Mouse (Mus musculus) limb, embryonic 11.5 days (tissue): Measurements from ENCODE around the gene Ccdc162. TPM values are rescaled to one million over a fixed set of nuclear protein-coding genes. Genes with fewer than 3 reads are reported as not detected.

Source experiments
- ATAC-seq: fragments of 200-750 bp; cut with Nextera tagmentation; 2 replicates; pipeline ENCODE4 v1.8.0; 2017; ENCODE audit warnings: low read depth; ENCODE audit not compliant: insufficient number of reproducible peaks, low FRiP score, low TSS enrichment
- DNase-seq: peaks from one replicate; pipeline ENCODE4 v3.0.0-alpha.2; 2015; ENCODE audit warnings: low spot score
- H3K27ac ChIP-seq: fragments of 300-500 bp; sonication (generic); replicated peaks from 2 replicates; pipeline ENCODE4 v1.5.1; 2014; ENCODE audit warnings: low read depth, mild to moderate bottlenecking, low read length
- H3K27me3 ChIP-seq: fragments of 300-500 bp; sonication (generic); 2 replicates; pipeline ENCODE4 v1.6.1; 2014; ENCODE audit warnings: mild to moderate bottlenecking, low read length, mixed read lengths; ENCODE audit not compliant: control insufficient read depth, insufficient read depth
- H3K36me3 ChIP-seq: fragments of 300-500 bp; sonication (generic); 2 replicates; pipeline ENCODE4 v1.6.1; 2014; ENCODE audit warnings: mild to moderate bottlenecking, low read length, moderate library complexity, mixed read lengths; ENCODE audit not compliant: control insufficient read depth, insufficient read depth
- H3K4me1 ChIP-seq: fragments of 300-500 bp; sonication (generic); 2 replicates; pipeline ENCODE4 v1.6.1; 2014; ENCODE audit warnings: low read length, mixed read lengths; ENCODE audit not compliant: control insufficient read depth, insufficient read depth
- H3K4me2 ChIP-seq: fragments of 300-500 bp; sonication (generic); 2 replicates; pipeline ENCODE4 v1.6.1; 2014; ENCODE audit warnings: low read depth, mild to moderate bottlenecking, moderate library complexity; ENCODE audit not compliant: severe bottlenecking
- H3K4me3 ChIP-seq: fragments of 300-500 bp; sonication (generic); 2 replicates; pipeline ENCODE4 v1.5.1; 2014; ENCODE audit warnings: low read depth, low read length
- H3K9ac ChIP-seq: fragments of 300-500 bp; sonication (generic); 2 replicates; pipeline ENCODE4 v1.6.1; 2014; ENCODE audit warnings: mild to moderate bottlenecking, low read length
- H3K9me3 ChIP-seq: fragments of 300-500 bp; sonication (generic); 2 replicates; pipeline ENCODE4 v1.6.1; 2016; ENCODE audit warnings: low read length; ENCODE audit not compliant: control insufficient read depth
- WGBS: fragments of 180-500 bp; shearing (Covaris S2); extraction: QIAGEN DNeasy Blood & Tissue Kit; methylation state at CpG from one replicate; pipeline ENCODE4 v1.1.7; 2014; 5-methylcytosine and 5-hydroxymethylcytosine counted together
- polyA plus RNA-seq: library from polyadenylated mRNA; unstranded; fragments of >200 nt; fragmentation: Nextera tagmentation; extraction: Ambion mirVana; gene quantifications from 2 replicates; pipeline ENCODE4 v1.2.1, GENCODE M21; 2014

Gene Ccdc162
- polyA plus RNA-seq, 1 experiment from 2014 or later = 0.29 TPM

GRCm38 (mm10) chr10:41689941-41690887 lies 26.2 kb downstream of the Ccdc162 start:
- H3K4me2 ChIP-seq = peak overlapping the region; percentile 49
- H3K27ac ChIP-seq = no peak overlapping the region
- ATAC-seq (0 out of 2 replicates have a peak, but pooled peaks have one; percentile 31), DNase-seq (peak; percentile 84)
- H3K4me3 ChIP-seq = peak overlapping the region; percentile 29
- H3K4me1 ChIP-seq = no peaks in the 10 kb centered on the region
- 21% methylated on average over 24 of the region's 24 CpGs for WGBS
- no peaks in the 10 kb centered on the region for H3K27me3 ChIP-seq
- H3K36me3 ChIP-seq = no peaks in the 10 kb centered on the region
- peak overlapping the region; percentile 46; the same call in 1 of the 2 replicates for H3K9ac ChIP-seq
- no peaks in the 10 kb centered on the region for H3K9me3 ChIP-seq

- Histone ChIP-seq H3K9ac (no peak overlapping the region), H3K27me3 (no peaks in the 10 kb centered on the region), H3K4me3 (no peak overlapping the region), H3K27ac (no peak overlapping the region), H3K36me3 (no peaks in the 10 kb centered on the region), H3K4me1 (0 out of 2 replicates have a peak, but pooled peaks cover 3% of the 10 kb centered on the region), H3K9me3 (no peaks in the 10 kb centered on the region), H3K4me2 (peak overlapping the region; percentile 37; the same call in 1 of the 2 replicates)
- WGBS = 2% methylated on average over 21 of the region's 21 CpGs
- DNase-seq = peak; percentile 47
- ATAC-seq = no peak
These were observed 31.9 kb downstream of the Ccdc162 start for GRCm38 (mm10) chr10:41684548-41684996.

- 47% methylated on average over 16 of the region's 16 CpGs for WGBS
- H3K27me3 ChIP-seq = no peaks in the 10 kb centered on the region
- H3K9me3 ChIP-seq = no peaks in the 10 kb centered on the region
- DNase-seq (peak; percentile 89), ATAC-seq (peak; percentile 68; the same call in 1 of the 2 replicates)
- 0 out of 2 replicates have a peak, but pooled peaks cover 3% of the 10 kb centered on the region for H3K4me1 ChIP-seq
- no peaks in the 10 kb centered on the region for H3K36me3 ChIP-seq
- no peak overlapping the region for H3K4me2 ChIP-seq
- H3K4me3 ChIP-seq = no peak overlapping the region
- H3K27ac ChIP-seq = no peak overlapping the region
- no peak overlapping the region for H3K9ac ChIP-seq
These were observed 33.7 kb downstream of the Ccdc162 start for GRCm38 (mm10) chr10:41682546-41683393.

DNA sequence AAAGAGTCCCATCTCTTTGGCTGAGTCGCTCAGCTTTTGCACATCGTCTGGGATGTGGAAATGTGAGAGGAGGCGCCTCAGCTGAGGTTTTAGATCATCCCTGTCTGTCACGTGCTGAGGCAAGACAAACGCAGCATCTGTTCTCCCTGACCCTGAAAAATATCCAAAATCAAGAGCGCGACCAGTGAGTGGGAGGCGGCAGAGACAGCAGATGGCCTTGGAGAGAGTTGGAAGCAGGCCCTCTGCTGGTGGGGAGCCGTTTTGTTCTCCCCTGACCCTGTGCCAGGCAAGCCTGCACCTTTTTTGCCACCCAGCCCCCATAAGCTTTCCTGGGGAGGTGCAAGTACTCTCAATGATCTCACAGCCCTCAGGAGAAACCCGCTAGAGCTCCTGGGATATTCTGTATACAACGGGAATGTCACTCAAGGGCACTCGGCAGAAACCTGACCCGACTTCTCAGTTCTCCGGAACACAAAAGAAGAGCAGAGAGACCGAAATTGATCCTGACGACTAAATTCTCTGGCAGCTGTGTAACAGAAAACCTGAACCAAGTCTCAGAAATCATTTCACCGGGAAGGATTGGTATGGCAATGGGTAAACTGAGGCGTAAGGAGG lies 37.6 kb downstream of the Ccdc162 start:
- WGBS = 32% methylated on average over 18 of the region's 18 CpGs
- H3K4me1 ChIP-seq = no peaks in the 10 kb centered on the region
- H3K4me3 ChIP-seq = no peak overlapping the region
- DNase-seq (peak; percentile 80), ATAC-seq (no peak)
- peak overlapping the region; percentile 22; the same call in 1 of the 2 replicates for H3K4me2 ChIP-seq
- no peaks in the 10 kb centered on the region for H3K27me3 ChIP-seq
- no peak overlapping the region for H3K27ac ChIP-seq
- H3K9me3 ChIP-seq = no peaks in the 10 kb centered on the region
- no peaks in the 10 kb centered on the region for H3K36me3 ChIP-seq
- peak overlapping the region; percentile 36; the same call in 1 of the 2 replicates for H3K9ac ChIP-seq

GRCm38 (mm10) chr10:41677396-41677795 lies 39.0 kb downstream of the Ccdc162 start:
- no peak overlapping the region for H3K4me2 ChIP-seq
- H3K36me3 ChIP-seq = no peaks in the 10 kb centered on the region
- no peak for ATAC-seq
- H3K9me3 ChIP-seq = no peaks in the 10 kb centered on the region
- no peaks in the 10 kb centered on the region for H3K4me1 ChIP-seq
- 62% methylated on average over 8 of the region's 8 CpGs for WGBS
- no peak overlapping the region for H3K27ac ChIP-seq
- no peak overlapping the region for H3K9ac ChIP-seq
- H3K4me3 ChIP-seq = no peak overlapping the region
- H3K27me3 ChIP-seq = no peaks in the 10 kb centered on the region
- DNase-seq = no peak

- Histone ChIP-seq H3K4me1 (no peaks in the 10 kb centered on the region), H3K9ac (no peak overlapping the region), H3K4me2 (no peak overlapping the region), H3K9me3 (no peaks in the 10 kb centered on the region), H3K4me3 (no peak overlapping the region), H3K27ac (no peak overlapping the region), H3K36me3 (no peaks in the 10 kb centered on the region), H3K27me3 (no peaks in the 10 kb centered on the region)
- no peak for DNase-seq
- WGBS = 81% methylated on average over 6 of the region's 6 CpGs
- ATAC-seq = no peak
These were observed 39.8 kb downstream of the Ccdc162 start for GRCm38 (mm10) chr10:41676661-41677061.

DNA sequence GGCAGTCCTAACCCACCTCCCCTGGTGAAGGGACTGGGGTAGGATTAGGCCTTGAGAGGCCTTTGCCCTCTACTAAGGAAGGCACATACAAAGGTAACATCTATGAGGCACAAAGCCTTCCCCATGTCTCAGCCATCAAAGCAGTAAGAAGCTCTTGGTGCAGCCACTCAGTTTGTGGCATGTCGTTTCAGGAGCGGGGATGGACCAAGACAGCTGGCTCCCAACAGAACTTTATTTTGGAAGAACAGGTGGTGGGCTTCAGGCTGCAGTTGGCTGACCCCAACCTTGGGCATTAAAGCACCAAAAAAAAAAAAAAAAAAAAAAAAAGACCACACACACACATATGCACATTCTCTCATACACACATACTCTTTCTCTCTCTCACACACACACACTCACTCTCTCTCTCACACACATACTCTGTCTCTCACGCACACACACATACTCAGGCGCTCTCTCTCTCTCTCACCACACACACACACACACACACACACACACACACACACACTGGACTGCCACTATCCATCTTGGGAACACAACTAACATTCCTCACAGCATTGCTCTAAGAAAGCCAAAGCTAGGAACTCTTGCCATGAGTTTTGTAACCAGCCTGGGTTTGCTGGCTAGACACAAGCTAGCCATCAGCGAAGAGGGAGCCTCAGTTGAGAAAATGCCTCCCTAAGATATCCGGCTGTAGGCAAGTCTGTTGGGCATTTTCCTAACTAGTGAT lies 40.4 kb downstream of the Ccdc162 start:
- no peaks in the 10 kb centered on the region for H3K4me1 ChIP-seq
- no peak for DNase-seq
- no peak overlapping the region for H3K9ac ChIP-seq
- H3K27me3 ChIP-seq = no peaks in the 10 kb centered on the region
- no peaks in the 10 kb centered on the region for H3K9me3 ChIP-seq
- no peak overlapping the region for H3K4me3 ChIP-seq
- ATAC-seq = no peak
- H3K27ac ChIP-seq = no peak overlapping the region
- no peak overlapping the region for H3K4me2 ChIP-seq
- H3K36me3 ChIP-seq = no peaks in the 10 kb centered on the region
- 89% methylated on average over 6 of the region's 6 CpGs for WGBS
